Mouse (Mus musculus) cerebellum, adult 11-12 months (tissue): Measurements from ENCODE around the gene Snd1.
"Not testable (repeated sequence)": the region's sequence is repeated elsewhere in the genome, so short reads cannot be mapped to it uniquely, and the experiment has no call there.

Source experiments
- DNase-seq: peaks from one replicate; pipeline ENCODE4 v3.0.0; 2022

The Snd1 gene

DNA sequence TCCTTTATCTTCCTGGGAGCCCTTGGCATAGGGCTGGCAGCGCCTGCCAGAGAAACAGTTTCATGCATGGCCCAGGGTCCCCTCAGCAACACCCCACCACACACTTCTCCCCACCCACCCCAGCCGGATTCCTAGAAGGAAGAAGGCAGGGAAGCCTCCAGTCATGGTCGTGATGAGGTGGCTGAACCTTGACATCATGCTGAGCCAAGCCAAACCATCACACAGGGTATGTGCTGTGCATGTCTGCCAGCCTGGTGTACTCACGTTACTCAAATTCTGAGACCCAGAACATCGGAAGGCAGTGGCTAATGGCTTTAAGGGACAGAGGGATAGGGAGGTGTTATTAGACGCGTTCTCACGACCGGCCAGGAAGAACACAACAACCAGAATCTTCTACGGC lies 448.9 kb downstream of the Snd1 start:
- DNase-seq: no peak

DNA sequence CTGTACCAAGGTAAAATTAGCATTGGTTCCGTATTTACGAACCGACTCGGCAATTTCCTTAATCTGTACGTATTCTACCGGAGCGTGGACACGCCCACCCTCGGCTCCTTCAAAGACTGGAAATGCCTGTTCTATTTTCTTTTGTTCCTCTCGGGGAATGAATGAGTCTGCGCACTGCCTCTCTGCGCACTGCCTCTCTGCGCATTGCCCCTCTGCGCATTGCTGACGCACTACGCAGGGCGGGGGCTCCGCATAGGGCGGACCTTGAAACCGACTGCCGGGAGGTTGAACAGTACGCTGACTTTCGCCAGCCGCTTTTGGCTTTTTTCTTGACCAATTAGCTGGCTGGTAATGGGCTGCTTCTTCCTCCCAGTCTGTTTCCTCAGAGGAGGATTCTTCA lies 453.0 kb downstream of the Snd1 start:
- not testable (repeated sequence) for DNase-seq

DNA sequence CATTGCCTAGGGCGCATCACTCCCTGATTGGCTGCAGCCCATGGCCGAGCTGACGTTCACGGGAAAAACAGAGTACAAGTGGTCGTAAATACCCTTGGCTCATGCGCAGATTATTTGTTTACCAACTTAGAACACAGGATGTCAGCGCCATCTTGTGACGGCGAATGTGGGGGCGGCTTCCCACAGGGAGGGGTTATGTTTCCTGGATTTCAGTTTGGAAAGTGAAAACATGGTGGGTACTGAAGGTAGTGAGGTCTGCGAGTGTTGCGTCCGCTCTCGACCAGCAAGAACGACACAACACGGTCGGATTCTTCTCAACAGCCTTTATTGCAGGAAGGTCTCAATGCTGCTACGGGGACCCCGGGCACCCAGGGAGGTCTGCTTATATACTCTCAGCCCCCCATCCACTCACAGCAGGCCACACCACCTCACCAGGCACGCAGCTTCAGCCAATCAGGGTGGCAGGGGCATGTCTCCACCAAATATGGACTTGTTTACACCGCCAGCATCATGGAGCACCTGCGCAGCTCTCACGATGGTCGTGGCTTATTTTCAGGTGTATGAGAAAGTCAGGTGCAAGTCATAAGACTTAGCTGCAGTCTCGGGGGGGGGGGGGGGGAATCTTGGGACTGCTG lies 454.3 kb downstream of the Snd1 start:
- not testable (repeated sequence) for DNase-seq

DNA sequence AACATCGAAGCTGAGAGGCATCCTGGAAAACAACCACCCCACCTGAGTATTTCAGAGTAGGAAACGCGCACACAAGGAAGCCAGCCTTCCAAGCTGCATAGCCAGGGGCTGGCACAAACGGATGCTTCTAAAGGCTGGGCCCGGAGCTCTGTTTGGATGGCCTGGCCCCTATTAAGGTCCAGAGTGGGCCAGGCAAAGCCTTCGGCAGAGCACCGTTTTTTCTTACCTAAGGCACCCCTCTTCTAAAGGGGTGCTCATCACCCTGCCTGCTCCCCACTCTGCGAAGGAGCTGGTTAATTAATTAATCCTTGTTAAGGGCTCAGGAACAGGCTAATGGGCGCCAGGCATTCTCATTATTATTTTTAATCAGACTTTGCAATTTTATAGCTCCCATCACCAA lies 456.3 kb downstream of the Snd1 start:
- no peak for DNase-seq

DNA sequence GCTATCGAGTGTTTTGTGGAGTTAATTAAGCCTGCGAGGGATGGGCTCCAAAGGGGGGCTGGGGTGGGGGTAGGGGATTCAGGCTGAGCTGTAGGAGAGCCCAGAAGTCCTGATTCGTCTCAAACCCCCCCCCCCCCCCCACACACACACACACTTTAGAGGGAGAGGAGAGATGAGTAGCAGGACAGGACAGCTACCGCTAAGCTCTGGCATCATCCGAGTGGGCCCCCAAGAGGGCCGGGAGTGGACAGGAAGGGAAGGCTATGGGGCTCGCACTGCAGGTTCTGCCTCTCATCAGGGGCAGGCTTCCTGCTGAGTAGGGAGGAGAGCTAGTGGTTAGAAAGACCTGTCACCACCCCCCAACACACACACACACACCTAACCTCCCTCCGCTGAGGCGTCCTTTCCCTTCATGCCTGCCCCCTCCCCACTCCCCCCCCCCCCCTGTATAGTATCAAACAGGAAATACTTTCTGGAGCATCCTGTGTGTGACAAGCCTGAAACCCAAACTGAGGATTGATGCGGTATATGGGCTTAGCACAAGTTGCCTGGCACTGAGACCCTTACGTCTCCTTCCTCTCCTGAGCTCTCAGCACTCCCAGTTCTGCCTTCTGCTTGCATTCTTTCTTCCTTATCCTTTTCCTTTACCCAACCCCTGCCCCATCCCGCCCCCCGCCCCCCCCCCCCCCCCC lies 456.8 kb downstream of the Snd1 start:
- DNase-seq: no peak

DNA sequence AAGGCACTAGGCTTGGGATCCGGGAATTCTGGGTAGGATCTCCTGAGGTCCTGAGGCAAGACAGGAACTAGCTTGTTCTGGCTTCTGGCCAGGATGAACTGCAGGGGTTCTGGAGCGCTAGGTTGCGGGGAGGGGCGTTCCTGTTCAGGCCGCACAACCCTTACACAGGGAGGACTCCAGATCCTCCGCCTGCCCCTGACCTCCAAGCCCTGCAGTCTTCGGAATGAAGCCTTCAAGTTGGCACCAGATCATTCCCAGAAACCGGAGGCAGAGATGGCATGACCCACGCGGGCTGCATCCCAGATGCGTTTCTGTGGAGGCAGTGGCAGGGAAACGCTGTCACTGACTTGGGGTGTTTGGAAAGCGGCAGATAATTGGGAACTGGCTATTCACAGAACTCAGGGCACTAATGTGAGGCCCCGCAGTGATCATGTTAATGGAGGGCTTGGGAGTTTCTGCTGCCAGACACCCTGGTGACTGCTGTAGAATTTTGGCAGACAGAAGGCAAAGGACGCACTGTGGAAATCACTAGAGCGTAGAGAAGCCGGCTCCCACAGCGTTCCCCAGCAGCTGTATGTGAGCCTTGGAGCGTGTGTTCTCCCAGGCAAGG lies 457.5 kb downstream of the Snd1 start:
- DNase-seq: peak; percentile 69

DNA sequence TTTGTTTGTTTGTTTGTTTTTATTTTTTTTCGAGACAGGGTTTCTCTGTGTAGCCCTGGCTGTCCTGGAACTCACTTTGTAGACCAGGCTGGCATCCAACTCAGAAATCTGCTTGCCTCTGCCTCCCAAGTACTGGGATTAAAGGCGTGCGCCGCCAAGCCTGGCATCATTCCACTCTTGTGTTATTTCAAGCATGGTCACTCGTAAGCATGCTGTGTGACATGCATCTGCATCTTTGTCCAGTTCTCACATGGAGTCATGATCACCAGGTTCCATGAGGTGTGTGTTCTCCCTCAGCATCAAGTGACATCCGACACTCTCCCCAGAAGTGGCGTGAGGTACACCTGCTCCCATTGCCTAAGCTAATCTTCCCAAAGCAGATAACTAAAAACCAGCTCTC lies 460.8 kb downstream of the Snd1 start:
- DNase-seq: no peak

DNA sequence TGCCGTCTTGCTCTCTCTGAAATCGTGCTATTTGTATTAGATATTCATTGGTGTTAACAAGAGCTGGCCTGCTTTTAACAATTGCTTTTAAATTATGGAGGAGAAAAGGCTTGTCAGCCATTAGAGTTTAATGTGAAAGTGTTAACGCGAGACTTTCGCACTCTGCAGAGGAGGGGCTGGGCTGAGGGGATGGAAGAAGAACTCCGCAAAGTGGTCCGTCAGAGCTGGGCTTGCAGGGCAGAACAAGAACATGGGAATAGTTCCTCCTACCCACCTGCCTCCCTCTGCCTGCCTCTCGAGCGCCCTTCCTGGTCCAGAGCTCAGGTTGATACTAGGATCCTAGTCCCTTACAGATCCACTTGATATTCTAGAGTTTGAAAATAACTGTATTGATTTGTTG lies 472.3 kb downstream of the Snd1 start:
- DNase-seq: no peak

DNA sequence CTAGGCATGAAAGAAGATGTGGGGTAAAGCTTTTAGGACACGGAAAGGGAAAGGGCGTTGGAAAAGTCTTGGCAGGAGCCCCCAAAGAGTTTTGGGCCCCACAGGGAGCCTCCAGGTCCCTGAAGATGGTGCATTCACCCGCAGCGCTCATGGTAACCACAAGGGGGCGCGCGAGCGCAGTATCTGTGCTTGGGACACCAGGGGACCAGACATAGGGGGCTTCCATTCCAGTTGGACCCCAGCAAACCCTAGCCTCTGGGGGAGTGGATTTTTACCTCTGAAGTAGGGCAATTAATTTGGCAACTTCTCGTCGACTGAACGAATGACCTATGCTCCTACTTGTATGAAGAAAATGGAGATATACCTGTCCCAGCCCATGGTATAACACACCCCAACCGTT lies 474.3 kb downstream of the Snd1 start:
- peak; percentile 71 for DNase-seq

DNA sequence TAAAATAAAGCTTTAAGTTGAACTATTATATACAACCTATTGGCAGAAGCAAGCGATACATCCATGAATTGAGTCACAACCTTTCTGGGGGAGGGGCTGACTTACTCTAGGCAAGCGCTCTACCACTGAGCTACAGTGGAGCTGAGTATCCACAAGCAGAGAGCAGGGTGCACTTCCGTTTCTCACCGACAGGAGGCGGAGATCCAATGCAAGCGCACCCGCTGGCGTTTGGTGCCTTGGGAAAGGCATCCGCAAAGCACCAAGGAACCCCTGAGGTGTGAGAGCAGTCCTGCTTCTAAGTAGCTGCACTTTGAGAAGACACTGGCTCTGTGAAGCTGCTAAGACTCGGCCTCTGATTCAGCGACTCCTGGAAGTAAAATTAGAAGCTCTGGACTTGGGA lies 480.6 kb downstream of the Snd1 start:
- peak; percentile 61 for DNase-seq

DNA sequence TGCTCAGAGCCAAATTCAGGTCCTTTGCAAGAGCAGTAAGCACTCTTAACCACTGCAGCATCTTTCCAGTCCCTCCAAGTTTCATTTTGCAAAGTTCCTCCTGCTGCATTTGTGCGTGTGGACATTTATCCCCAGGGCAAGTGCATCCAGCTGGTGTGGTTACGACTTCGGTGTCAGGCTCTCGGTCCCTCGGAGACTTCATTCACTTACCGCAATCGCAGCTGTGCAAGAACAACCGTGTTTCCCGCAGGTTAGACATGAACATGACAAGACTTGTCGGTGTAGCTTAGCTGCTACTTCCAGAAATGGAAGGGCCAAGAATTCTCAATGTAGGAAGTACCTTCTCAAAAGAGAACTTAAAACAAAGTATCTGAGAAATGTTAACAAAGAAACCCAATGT lies 482.5 kb downstream of the Snd1 start:
- no peak for DNase-seq

DNA sequence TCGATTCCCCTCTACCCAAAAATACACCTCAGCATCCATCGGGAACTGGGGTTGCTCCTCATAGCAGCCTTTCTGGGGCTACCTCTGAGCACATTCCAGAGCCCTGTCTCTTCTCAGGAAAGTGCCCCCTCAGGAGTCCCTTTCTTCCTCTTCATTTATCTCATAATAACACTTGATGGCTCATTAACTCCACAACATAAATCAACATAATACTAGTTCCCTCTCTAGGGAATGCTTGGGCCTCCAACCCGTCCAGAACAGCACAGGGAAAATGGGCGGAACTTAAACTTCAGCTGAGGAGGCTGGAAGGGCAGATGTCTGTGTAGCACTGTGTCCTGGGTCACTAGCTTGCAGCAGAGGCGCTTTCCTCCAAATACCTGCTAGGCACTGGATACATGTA lies 488.2 kb downstream of the Snd1 start:
- DNase-seq: no peak

DNA sequence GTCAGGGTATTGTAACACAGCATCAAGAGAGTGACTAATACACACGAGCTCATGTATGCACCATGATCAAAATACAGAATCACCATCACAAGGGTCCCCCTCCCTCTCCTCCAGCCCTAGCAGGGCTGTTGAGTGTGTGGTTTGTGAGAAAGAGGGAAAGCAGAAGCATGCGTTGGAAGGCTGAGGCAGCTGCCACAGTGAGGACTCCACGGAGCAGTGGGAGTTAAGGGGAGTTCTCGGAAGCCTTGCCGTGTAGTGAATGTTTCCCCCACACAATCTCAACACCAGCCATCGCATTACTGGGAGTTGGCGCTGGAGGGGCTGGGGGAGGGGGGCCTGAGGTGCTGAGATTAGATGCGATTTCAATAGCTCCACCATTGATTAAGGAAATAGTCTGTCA lies 490.3 kb downstream of the Snd1 start:
- no peak for DNase-seq

DNA sequence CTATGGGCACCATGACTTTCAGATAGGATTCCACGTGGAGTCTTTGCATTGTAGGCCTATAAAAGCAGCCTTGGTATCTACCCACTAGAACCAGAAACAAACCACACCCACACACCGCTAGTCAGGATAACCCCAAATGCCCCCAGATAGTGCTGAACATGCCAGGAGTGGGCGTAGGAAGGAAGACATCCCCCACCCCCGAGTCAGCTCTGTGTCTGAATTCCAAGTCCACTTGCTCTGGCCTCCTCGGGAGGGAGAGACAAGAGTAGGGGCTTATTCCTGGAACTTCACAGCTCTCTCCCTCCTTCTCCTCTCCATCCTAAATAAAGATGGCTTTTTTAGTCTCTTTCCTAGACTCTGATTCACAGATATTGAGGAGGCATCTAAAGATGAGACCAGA lies 494.7 kb downstream of the Snd1 start:
- DNase-seq: no peak

DNA sequence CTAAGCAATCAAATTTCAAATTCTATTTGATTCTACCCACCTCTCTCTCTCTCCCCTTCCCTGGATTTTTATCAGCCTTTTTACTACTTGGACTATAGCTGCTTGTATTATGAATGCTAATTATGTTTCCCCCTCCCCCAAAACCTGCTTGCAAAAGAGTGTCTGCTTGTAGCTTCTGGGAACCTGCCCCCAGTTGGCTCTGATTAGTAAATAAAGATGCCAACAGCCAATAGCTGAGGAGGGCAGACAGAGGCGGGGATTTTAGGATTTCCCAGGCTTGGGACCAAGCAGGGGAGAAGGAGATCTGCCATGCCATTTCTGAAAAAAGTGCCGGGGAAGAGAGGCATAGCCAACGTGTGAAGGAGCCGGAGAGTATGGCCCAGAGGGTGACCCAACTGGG lies 495.8 kb downstream of the Snd1 start:
- no peak for DNase-seq

DNA sequence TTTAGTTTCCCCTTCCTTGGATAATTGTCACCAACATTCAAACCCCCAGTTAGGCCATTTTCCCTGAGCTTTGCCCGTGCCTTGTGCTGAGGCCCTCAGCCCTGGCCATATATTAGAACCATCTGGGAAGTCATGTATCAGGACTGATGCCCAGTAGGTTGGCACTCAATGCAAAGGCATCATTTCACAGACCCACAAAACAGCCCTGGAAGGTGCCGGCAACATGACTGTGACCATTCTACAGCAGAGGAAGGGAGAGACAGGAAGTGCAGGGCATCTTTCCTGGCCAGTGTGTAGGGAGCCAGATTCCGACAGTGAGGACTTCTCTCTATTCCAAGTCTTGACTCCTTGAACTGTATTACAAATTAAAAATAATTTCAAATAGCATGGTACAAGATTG lies 499.6 kb downstream of the Snd1 start:
- DNase-seq: peak; percentile 90

DNA sequence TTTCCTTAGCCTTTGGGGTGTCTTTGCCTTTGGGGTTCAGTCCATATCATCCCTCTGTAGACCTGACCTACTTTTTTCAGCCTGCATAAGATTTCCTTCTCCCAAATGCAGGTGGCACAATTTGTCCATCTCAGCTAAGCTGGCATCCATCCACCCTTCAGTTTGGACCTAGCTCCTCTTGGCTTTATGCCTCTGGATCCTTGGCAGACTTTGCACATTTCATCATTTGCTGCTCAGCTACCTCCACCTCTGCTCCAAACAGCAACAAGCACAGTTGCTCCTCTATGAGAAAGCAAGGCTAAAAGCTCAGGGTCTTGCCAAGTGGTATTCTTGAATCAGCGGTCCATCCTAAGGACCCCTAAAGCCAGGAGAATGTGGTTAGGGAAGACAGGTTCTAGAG lies 500.2 kb downstream of the Snd1 start:
- peak; percentile 97 for DNase-seq

DNA sequence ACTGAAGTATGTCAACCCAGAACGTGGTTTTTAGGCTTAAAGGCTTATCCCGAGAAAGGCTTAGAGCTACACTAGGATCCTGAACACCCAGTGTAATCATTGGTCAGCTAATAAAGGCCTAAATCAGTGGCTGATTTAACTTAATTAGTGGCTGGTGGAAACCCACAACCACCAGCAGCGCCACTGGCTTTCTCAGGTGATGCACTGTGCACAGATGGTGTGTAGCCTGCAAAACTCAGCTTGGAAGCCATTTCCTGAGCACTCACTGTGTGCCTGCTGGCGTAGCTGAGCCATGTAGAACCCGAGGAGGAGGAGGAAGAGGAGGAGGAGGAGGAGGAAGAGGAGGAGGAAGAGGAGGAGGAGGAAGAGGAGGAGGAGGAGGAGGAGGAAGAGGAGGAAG lies 503.1 kb downstream of the Snd1 start:
- peak; percentile 64 for DNase-seq

DNA sequence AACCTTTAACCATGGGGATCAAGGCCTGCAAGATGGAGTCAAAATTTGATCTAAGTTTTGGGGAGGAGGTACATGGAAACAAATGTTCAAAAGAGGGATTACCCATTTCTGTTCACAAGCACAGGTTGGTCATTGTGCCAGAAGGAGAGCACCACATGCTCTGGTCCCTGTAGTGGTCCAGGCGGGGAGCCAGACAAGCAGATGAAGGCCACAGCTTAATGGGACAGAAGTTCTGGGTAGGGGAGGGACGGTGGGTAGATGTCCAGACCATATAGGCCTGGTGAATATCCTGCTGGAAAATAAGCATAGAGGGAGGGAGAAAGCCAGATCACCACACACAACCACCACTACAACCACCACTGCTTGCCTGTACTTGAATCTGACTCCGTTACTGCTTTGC lies 503.9 kb downstream of the Snd1 start:
- DNase-seq: peak; percentile 78

DNA sequence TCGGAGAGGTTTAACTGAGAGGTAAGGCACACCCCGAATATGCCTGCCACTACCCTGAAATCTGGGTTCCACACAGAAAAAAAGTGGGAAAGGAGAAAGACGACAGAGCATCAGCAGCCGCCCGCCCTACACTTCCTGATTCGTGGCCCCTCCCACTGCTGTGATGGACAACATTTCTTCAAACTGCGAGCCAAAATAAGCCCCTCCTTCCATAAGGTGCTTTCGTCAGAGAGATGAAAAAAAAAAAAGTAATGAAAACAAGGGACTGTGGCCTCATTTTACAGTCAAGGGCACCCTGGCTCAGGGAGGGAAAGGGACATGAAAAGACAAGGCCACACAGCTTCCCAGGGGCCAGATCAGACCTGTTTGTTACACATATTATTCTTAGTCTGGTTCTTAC lies 504.6 kb downstream of the Snd1 start:
- peak; percentile 49 for DNase-seq

DNA sequence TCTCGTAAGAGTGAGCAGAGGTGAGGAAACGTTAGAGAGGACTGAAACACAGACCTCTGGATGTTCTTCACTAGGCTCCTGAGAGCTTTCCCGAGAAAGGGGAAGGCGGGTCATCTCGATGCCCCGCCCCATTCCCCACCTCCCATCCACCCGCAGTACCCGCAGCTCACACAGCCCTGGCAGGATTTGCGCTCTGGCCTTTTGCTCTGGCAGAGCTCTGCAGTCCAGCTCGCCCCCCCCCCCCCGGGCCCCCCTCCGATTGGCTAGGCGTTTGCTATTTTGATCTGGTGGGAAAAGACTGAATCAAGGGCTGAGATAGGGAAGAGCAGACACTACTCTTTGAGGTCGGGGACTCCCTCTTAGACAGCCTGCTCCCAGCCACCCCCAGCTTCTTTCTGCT lies 505.3 kb downstream of the Snd1 start:
- peak; percentile 75 for DNase-seq

DNA sequence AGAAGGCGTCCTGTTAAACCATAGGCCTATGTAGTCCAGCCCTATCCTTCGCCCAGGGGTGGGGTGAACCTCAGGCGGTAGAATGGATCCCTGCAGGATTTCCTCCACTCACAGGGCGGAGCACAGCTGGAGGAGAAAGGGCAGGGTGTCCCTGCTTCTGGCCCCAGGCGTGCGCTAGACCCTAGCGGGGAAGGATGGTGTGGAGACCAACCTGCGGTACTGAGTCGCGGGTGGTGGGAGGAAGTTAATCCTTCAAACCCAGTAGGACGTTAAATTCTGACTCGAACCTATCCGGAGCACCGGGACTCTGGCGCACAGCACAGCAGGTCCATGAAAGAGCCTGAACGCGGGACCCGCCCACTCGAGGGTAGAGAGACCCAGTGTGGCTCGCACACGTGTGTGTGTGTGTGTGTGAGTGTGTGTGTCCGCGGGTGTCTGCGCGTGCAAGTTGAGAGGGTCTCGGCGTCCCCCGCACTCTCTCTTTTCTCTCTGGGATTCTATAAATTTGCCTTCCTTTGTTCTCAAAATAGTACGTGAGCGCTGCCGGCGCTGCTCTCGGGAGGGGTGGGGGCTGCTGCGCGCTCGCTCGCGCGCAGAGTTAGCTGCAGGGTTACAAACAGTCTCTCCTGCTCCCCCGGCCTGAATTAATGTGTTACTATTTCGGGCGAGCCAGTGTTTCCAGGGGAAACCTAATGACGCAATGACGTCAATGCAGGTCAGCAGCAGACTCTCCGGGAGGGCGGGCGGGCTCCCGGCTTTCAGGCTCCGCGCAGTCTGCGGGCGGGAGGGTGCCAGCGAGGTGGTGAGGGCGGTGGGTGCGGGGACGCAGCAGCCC lies 506.0 kb downstream of the Snd1 start:
- peak; percentile 80 for DNase-seq

DNA sequence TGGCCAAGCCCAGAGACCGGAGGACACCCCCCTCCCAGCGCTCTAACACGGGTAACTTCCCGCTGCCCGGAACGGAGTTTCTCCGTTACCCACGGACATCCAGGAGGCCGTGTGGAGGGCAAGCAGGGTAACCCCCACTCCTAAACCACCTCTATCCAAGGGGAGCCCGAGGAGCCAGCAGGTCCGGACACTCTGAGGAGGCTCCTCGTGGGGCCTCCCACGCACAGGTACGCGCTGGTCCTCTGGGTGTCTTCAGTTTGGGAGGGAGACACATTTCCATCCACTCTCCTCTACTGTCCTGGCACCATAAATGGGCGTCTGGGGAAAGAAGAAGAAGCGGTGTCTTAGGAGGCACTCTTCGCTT lies 506.6 kb downstream of the Snd1 start:
- DNase-seq: no peak
